7 mouse cellular contexts compared by ENCODE assay signal in the genomic region with DNA sequence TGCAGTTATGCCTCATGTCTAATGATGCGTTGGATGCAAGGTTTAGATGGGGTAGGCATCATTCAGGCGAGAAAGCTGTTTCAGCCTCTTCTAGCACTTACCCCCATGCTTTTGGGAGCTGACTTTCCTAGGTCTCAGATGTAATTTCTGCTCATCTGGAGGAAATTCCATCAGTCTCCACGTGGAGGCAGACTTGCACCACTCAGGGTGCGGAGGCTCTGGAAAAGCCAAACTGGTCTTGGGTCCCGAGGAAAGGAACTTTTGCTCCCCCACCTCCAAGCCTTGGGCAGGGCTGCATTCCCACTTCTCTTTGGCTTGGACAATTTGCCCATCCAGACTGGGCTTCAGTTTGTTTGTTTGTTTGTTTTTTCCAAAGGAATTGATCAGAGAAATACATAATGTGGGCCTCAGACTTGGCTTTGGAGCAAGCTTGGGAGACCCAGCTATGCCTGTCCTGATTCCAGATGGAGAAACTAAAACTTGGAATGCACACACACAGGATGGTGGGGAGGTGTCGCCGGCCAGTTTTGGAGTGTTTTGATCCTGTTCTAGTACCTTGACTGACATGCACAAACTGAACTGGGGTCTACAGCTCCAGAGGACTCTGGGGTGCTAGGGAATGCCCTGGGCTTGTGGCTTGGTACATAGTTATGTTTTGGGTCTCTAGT. TPM values are rescaled to one million over a fixed set of nuclear protein-coding genes. Genes with fewer than 3 reads are reported as not detected.
DNase-seq lines count a peak whose midpoint lies in the region; ATAC-seq and TF ChIP-seq lines count a peak whose summit lies in the region.

No protein-coding gene starts in this region.

- peaks cover under 1% of the 10 kb centered on the region for H3K9me3 ChIP-seq in ES-Bruce4 (replicated peaks; ENCODE audit: control insufficient read depth, insufficient read depth, low read length, poor library complexity, severe bottlenecking)
- H3K9me3 ChIP-seq in lung, embryonic 16.5 days (ENCODE audit: control insufficient read depth, low read length) = no peaks in the 10 kb centered on the region; the same call in 1 of the 2 replicates

- H3K36me3 ChIP-seq in ES-Bruce4 (ENCODE audit: control insufficient read depth, insufficient read depth, low read length, poor library complexity, severe bottlenecking) = no peaks in the 10 kb centered on the region
- no peaks in the 10 kb centered on the region for H3K36me3 ChIP-seq in lung, embryonic 16.5 days (ENCODE audit: control insufficient read depth, insufficient read depth, low read length)

- TF ChIP-seq POLR2A in ES-Bruce4 (IDR thresholded peaks at IDR 0.05; ENCODE audit: insufficient read depth, low read length) = no peak

- H3K27ac ChIP-seq in ES-Bruce4 (ENCODE audit: insufficient read depth, low read length) = no peak overlapping the region
- no peak overlapping the region for H3K27ac ChIP-seq in lung, embryonic 16.5 days (ENCODE audit: low read length)

- peak; percentile 91 for TF ChIP-seq CTCF in ES-Bruce4 (IDR thresholded peaks at IDR 0.05; ENCODE audit: low read depth, low read length)

- no peak overlapping the region for H3K4me2 ChIP-seq in lung, embryonic 16.5 days (ENCODE audit: low read depth, low read length)

- H3K9ac ChIP-seq in ES-Bruce4 (ENCODE audit: low read depth, poor library complexity, severe bottlenecking) = no peak overlapping the region
- no peak overlapping the region for H3K9ac ChIP-seq in lung, embryonic 16.5 days (ENCODE audit: low read length)

- no peaks in the 10 kb centered on the region for H3K27me3 ChIP-seq in ES-Bruce4 (ENCODE audit: control insufficient read depth, insufficient read depth, low read length, poor library complexity, severe bottlenecking)
- no peaks in the 10 kb centered on the region for H3K27me3 ChIP-seq in lung, embryonic 16.5 days (ENCODE audit: control insufficient read depth, insufficient read depth, low read depth, low read length)

- no peaks in the 10 kb centered on the region for H3K4me1 ChIP-seq in ES-Bruce4 (ENCODE audit: control insufficient read depth, insufficient read depth, low read length)
- peaks cover 12% of the 10 kb centered on the region for H3K4me1 ChIP-seq in lung, embryonic 16.5 days (replicated peaks; ENCODE audit: control insufficient read depth, insufficient read depth, low read length)

- TF ChIP-seq EP300 in ES-Bruce4 (IDR thresholded peaks at IDR 0.05; ENCODE audit: insufficient read depth, low read depth, low read length) = no peak

- no peak overlapping the region for H3K4me3 ChIP-seq in ES-Bruce4 (ENCODE audit: low read depth, low read length)
- H3K4me3 ChIP-seq in lung, embryonic 16.5 days (ENCODE audit: low read length) = no peak overlapping the region

- WGBS in lung, embryonic 16.5 days = 13% methylated on average over 7 of the region's 7 CpGs

- peak; percentile 49 for DNase-seq in A20 (ENCODE audit: low read depth, low spot score)
- DNase-seq in cerebellum, adult 8-10 months = peak; percentile 59
- peak; percentile 78 for DNase-seq in gastrocnemius, postnatal 10 days
- DNase-seq in kidney, postnatal 25 days = peak; percentile 73 to 85
- peak; percentile 33 to 47 for DNase-seq in right cerebral cortex, postnatal 36 days (ENCODE audit: low spot score in 2 of 2)

- 0 out of 2 replicates have a peak, but pooled peaks have one; percentile 34 for ATAC-seq in lung, embryonic 16.5 days (ENCODE audit: low read depth)

RNA-seq across cellular contexts. Expression of gene Wdr5, which starts 37.8 kb away (rescaled TPM):
- polyA plus RNA-seq in ES-Bruce4 (2011; ENCODE audit: insufficient read depth, insufficient read length, low read depth, missing spikeins) = 91.8 and 103 TPM in 2 replicates
- 10 to 100 TPM; 27.4 to 27.8 TPM for total RNA-seq in gastrocnemius, postnatal 10 days (2021)
- 49.8 and 53.0 TPM in 2 replicates for polyA plus RNA-seq in lung, embryonic 16.5 days (2015; fragmentation: Nextera tagmentation; extraction: Ambion mirVana)

RNA-seq across cellular contexts. Expression of gene Brd3, which starts 45.3 kb away (rescaled TPM):
- 75.4 and 76.8 TPM in 2 replicates for polyA plus RNA-seq in ES-Bruce4 (2011; ENCODE audit: insufficient read depth, insufficient read length, low read depth, missing spikeins)
- 10 to 100 TPM; 52.3 to 53.6 TPM for total RNA-seq in gastrocnemius, postnatal 10 days (2021)
- 84.9 and 99.0 TPM in 2 replicates for polyA plus RNA-seq in lung, embryonic 16.5 days (2015; fragmentation: Nextera tagmentation; extraction: Ambion mirVana)
